In the genomic region with DNA sequence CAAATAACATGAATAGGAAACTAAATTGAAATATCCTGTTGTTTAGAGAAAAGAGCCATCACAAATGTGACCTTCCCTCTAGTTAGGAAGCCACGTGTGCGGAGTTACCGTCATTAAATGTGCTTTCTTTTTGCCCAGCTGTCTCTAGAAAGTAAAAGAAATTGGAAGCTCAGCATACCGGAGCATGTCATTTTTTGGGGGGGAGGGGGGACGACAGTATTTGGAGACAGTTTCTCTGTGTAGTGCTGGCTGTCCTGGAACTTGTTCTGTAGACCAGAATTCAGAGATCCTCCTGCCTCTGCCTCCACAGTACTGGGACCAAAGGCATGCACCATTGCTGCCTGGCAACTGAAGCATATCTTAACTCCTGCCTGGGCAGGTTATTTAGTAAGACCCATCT, we compare ENCODE assay signal across 27 mouse cellular contexts. TPM values are rescaled to one million over a fixed set of nuclear protein-coding genes. Genes with fewer than 3 reads are reported as not detected.
DNase-seq lines count a peak whose midpoint lies in the region; ATAC-seq and TF ChIP-seq lines count a peak whose summit lies in the region.
"Had no signal": no experiment of that assay in that cellular context is flagged by ENCODE, and none has a peak within 500 bp of the region (broad histone marks: within the 10 kb centered on the region; RNA-seq: fewer than 3 reads in every experiment).

A gene (plus strand): TSS at position 301 of the 400 bp plus-strand sequence.

- H3K27ac ChIP-seq in kidney, embryonic 15.5 days = no peak within 1 kb of the TSS
- H3K27ac ChIP-seq in ES-E14 (ENCODE audit: insufficient read depth, low read depth, low read length, poor library complexity, severe bottlenecking) = no peak within 1 kb of the TSS; the same call in 1 of the 2 replicates
- H3K27ac ChIP-seq: embryonic facial prominence, embryonic 13.5 days; embryonic facial prominence, embryonic 15.5 days; forebrain, embryonic 12.5 days had no signal

- no peak for ATAC-seq in kidney, embryonic 15.5 days (replicated peaks; ENCODE audit: low FRiP score)
- ATAC-seq: forebrain, embryonic 14.5 days; forebrain, embryonic 16.5 days had no signal

- H3K36me3 ChIP-seq in kidney, embryonic 15.5 days = no peaks in the 10 kb centered on the region
- H3K36me3 ChIP-seq in ES-E14 (ENCODE audit: control insufficient read depth, insufficient read depth, low read length, poor library complexity, severe bottlenecking) = no peaks in the 10 kb centered on the region
- H3K36me3 ChIP-seq: embryonic facial prominence, embryonic 13.5 days; embryonic facial prominence, embryonic 15.5 days; forebrain, embryonic 10.5 days; forebrain, embryonic 12.5 days; G1E had no signal

- WGBS in kidney, embryonic 15.5 days = 86% methylated on average over 5 of the region's 5 CpGs

- DNase-seq in kidney, postnatal 14 days = no peak
- no peak for DNase-seq in ES-E14 (ENCODE audit: low read depth, low spot score)
- no peak for DNase-seq in Muller cell, postnatal 12 days (ENCODE audit: inconsistent ontology term)
- DNase-seq in ovary, adult 18-20 months (ENCODE audit: low spot score) = no peak
- DNase-seq: adrenal gland, adult 2 months; adrenal gland, postnatal 10 days; adrenal gland, postnatal 25 days; B cell, adult 2 months; cerebellum, adult 11 months; cerebellum, adult 18-20 months; cerebellum, adult 8-10 months; cerebellum, adult 9-11 months; cerebellum, postnatal 14 days; cerebellum, postnatal 36 days; embryo, embryonic 11 days had no signal

- H3K9ac ChIP-seq in kidney, embryonic 15.5 days = no peak within 1 kb of the TSS
- H3K9ac ChIP-seq in ES-E14 (ENCODE audit: insufficient read depth, low read depth, low read length, poor library complexity, severe bottlenecking) = peak within 1 kb of the TSS; percentile 72; the same call in 1 of the 2 replicates

- H3K27me3 ChIP-seq in kidney, embryonic 15.5 days = peaks cover 51% of the 10 kb centered on the region

- peaks cover 12% of the 10 kb centered on the region for H3K4me1 ChIP-seq in kidney, embryonic 15.5 days
- H3K4me1 ChIP-seq in ES-E14 (ENCODE audit: control insufficient read depth in 2 of 2, insufficient read depth in 2 of 2, low read length in 2 of 2, poor library complexity in 1 of 2) = peaks cover 7 to 19% of the 10 kb centered on the region in 2 experiments; a peak in 3 of 4 replicates

- in situ Hi-C loops in ES-E14 (cut with MboI; ENCODE audit: low sequenced_read_pairs in 2 of 2, unreplicated experiment in 2 of 2) = no loop called here

- no peak within 1 kb of the TSS for H3K4me3 ChIP-seq in kidney, embryonic 15.5 days (replicated peaks)
- H3K4me3 ChIP-seq in ES-E14 (ENCODE audit: insufficient read depth in 1 of 2, low read depth in 1 of 2, low read length in 2 of 2, poor library complexity in 1 of 2, severe bottlenecking in 1 of 2) = peak within 1 kb of the TSS; percentile 57 to 75
- H3K4me3 ChIP-seq: erythroblast, embryonic 14.5 days had no signal

- H3K9me3 ChIP-seq in kidney, embryonic 15.5 days (replicated peaks) = no peaks in the 10 kb centered on the region
- H3K9me3 ChIP-seq in ES-E14 (ENCODE audit: control insufficient read depth, insufficient read depth, low read depth, low read length) = no peaks in the 10 kb centered on the region
- H3K9me3 ChIP-seq: embryonic facial prominence, embryonic 13.5 days; embryonic facial prominence, embryonic 15.5 days; forebrain, embryonic 10.5 days; forebrain, embryonic 12.5 days; G1E had no signal

- 0 out of 2 replicates have a peak within 1 kb of the TSS, but pooled peaks have one; percentile 86 for H3K4me2 ChIP-seq in kidney, embryonic 15.5 days

TF ChIP-seq in ES-E14, 5 proteins besides CTCF, POLR2A, EP300 and RAD21:
- TF ChIP-seq ZC3H11A (IDR thresholded peaks at IDR 0.05; ENCODE audit: borderline replicate concordance, low read depth, low read length) = no peak
- TF ChIP-seq HCFC1 (IDR thresholded peaks at IDR 0.05; ENCODE audit: borderline replicate concordance, insufficient read depth, low read length) = no peak
- TF ChIP-seq ZNF384 (IDR thresholded peaks at IDR 0.05; ENCODE audit: low read depth, low read length) = no peak
- TF ChIP-seq MAFK (IDR thresholded peaks at IDR 0.05; ENCODE audit: insufficient read depth, low read depth, low read length) = no peak
- TF ChIP-seq CHD2 (IDR thresholded peaks at IDR 0.05; ENCODE audit: low read depth, low read length) = no peak

RNA-seq across cellular contexts. Expression of the gene that starts here (rescaled TPM):
- 0.13 TPM in 1 of 2 replicates, not detected in the other for polyA plus RNA-seq in kidney, embryonic 15.5 days (2015; fragmentation: Nextera tagmentation; extraction: Ambion mirVana)
- total RNA-seq in ES-E14 (2012; rRNA removed) = 19.9 and 48.1 TPM in 2 replicates
- total RNA-seq: common myeloid progenitor, adult 5-6 weeks had no signal
- polyA plus RNA-seq: brain, embryonic 14.5 days; embryonic facial prominence, embryonic 11.5 days; embryonic facial prominence, embryonic 13.5 days; embryonic facial prominence, embryonic 15.5 days; erythroblast, embryonic 14.5 days; forebrain, embryonic 10.5 days; forebrain, embryonic 12.5 days; forebrain, embryonic 14.5 days; forebrain, embryonic 16.5 days had no signal
